Mouse (Mus musculus) small intestine, adult 2 months (tissue): ENCODE data around the gene Dync1li2.

ENCODE experiments used
- CTCF ChIP-seq: fragments of 200-500 bp; IDR thresholded peaks from 2 replicates; pipeline ENCODE4 v1.5.1; 2012; ENCODE audit warnings: low read depth, mild to moderate bottlenecking, control low read depth, inconsistent platforms, low read length, moderate library complexity, mixed read lengths; ENCODE audit not compliant: insufficient replicate concordance, insufficient read length; ENCODE audit errors: extremely low read depth
- POLR2A ChIP-seq: fragments of 200-500 bp; IDR thresholded peaks from 2 replicates; pipeline ENCODE4 v1.6.1; 2012; ENCODE audit warnings: low read depth, mild to moderate bottlenecking, control low read depth, inconsistent platforms, low read length, moderate library complexity

DNA sequence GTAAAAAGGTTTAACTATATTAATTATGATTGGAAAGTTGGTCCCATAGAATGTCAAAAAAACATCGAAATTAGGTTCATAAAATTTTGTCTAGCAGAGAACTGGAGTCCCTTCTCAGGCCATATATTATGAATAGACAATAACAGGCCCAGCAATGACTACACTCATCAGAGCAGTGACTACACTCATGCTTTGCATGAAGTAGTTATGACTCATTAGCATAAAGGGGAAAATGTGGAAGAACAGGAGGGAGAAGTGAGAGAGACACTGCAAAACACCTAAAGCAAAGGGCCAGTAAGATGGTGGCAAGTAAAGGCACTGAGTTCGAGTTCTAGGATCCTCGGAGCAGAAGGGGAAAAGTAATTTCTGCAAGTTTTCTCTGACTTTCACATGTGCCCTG lies 3.2 kb upstream of the Dync1li2 start:
- TF ChIP-seq POLR2A = no peak
- TF ChIP-seq CTCF = no peak
